Mouse (Mus musculus) spleen, postnatal 0 days (tissue): ENCODE results near the gene Olfr1462. TPM values are rescaled to one million over a fixed set of nuclear protein-coding genes. Genes with fewer than 3 reads are reported as not detected.

Experiments
- polyA plus RNA-seq: library from polyadenylated mRNA; unstranded; fragments of >200 nt; fragmentation: Nextera tagmentation; extraction: Ambion mirVana; gene quantifications from 2 replicates; pipeline ENCODE4 v1.2.1, GENCODE M21; 2015

The Olfr1462 gene
- polyA plus RNA-seq, result not detected in 2 replicates

DNA sequence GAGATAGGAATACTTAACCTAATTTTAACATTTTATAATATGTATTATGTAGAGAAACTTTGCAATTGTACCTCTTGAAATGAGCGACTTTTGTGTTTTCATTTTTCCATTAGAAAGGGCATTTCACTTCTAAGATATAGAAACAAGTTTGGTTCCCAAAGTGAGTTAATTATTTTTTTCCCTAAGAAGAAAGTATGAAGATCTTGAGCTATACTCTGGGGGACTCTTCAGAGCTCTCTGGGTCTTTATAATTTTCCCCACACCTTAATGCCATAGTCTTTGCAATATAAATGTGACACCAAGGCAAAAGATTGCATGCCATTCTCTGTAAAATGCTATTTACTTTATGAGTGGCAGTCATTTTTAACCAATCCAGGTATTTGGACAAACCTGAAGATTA lies at the start of gene Olfr1462:
Gene Olfr1462 (plus strand): TSS at position 301 of the 400 bp plus-strand sequence.

DNA sequence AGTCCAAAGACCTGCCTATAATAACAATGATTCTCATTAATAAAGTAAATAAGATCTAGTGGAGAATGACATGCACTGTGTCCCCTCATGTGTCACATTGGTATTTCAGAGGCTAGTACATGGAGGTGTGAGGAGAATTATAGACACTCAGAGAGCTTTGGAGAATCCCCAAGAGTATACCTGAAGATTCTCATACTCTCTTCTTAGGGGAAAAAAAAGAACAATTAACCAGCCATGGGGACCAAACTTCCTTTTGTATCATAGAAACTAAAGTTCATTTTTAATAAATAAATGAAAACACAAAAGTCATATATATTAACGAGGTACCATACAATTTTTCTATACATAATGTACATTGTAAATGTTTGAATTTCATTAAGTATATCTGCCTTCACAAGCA lies 36.1 kb upstream of the Olfr1462 start, which contains the start of gene Olfr1459:
Gene Olfr1459 (minus strand): TSS at position 101 of the 400 bp plus-strand sequence.

DNA sequence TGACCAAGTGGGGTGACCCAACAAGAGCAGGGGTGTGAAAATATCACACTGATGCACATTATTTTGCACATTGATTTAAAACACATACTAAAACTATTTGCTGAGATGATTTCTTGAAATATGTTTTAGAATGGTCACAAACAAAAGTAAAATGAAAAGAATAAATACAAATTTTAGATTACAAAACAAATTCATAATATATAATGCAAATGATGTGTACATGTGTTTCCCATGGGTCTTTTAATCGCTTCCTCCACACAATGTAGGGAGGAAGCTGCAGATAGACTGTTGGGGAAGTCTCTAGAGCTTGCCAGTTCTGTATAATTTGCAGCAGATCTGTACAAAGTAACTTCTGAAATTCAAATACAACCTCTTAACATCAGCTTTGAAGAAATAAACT lies 22.8 kb upstream of the Olfr1462 start, which contains the start of gene Olfr1461:
Gene Olfr1461 (plus strand): TSS at position 301 of the 400 bp plus-strand sequence.

DNA sequence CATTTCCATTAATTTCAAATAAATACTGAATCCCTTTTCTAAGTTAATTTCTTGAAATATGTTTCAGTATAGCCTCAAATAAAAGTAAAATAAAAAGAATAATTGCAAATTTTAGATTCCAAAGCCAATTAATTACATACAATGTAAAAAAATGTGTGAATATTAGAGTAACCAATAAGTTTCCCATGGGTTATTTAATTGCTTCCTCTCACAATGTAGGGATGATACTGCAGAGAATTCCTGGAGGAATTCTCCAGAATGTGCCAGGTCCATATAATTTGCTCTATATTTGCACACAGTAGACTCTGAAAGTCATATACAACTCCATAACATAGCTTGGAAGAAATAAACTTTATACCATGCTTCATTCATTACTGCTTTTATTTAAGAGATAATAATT lies 45.5 kb downstream of the Olfr1462 start, which contains the start of gene Olfr1463:
Gene Olfr1463 (plus strand): TSS at position 301 of the 400 bp plus-strand sequence.

Other genes starting within 250 kb of the Olfr1462 start
- gene Olfr1450, start 235.5 kb upstream of the Olfr1462 start, polyA plus RNA-seq, result not detected in 2 replicates
- gene Olfr1451, start 190.7 kb upstream of the Olfr1462 start, polyA plus RNA-seq, result not detected in 2 replicates
- not detected in 2 replicates for gene Olfr1453, start 157.4 kb upstream of the Olfr1462 start, polyA plus RNA-seq
- not detected in 2 replicates for gene Olfr1454, start 125.1 kb upstream of the Olfr1462 start, polyA plus RNA-seq
- gene Olfr1457, start 87.8 kb upstream of the Olfr1462 start, polyA plus RNA-seq, result not detected in 2 replicates
- not detected in 2 replicates for gene Olfr1458, start 79.0 kb upstream of the Olfr1462 start, polyA plus RNA-seq
- 0.01 TPM in 1 of 2 replicates, not detected in the other for gene Olfr1459, start 36.2 kb upstream of the Olfr1462 start, polyA plus RNA-seq
- gene Olfr1461, start 22.7 kb upstream of the Olfr1462 start, polyA plus RNA-seq, result not detected in 2 replicates
- gene Olfr1463, start 45.6 kb downstream of the Olfr1462 start, polyA plus RNA-seq, result not detected in 2 replicates
- not detected in 2 replicates for gene Olfr1465, start 129.8 kb downstream of the Olfr1462 start, polyA plus RNA-seq
- not detected in 2 replicates for gene Olfr1466, start 153.1 kb downstream of the Olfr1462 start, polyA plus RNA-seq
- gene Olfr1467, start 176.5 kb downstream of the Olfr1462 start, polyA plus RNA-seq, result not detected in 2 replicates
- gene Olfr1469, start 222.1 kb downstream of the Olfr1462 start, polyA plus RNA-seq, result not detected in 2 replicates